Mouse (Mus musculus): Measurements from ENCODE around the gene Xrra1. TPM values are rescaled to one million over a fixed set of nuclear protein-coding genes. Genes with fewer than 3 reads are reported as not detected.

The Xrra1 gene
- polyA plus RNA-seq, 1 experiment from 2014 or later = 0.30 TPM

DNA sequence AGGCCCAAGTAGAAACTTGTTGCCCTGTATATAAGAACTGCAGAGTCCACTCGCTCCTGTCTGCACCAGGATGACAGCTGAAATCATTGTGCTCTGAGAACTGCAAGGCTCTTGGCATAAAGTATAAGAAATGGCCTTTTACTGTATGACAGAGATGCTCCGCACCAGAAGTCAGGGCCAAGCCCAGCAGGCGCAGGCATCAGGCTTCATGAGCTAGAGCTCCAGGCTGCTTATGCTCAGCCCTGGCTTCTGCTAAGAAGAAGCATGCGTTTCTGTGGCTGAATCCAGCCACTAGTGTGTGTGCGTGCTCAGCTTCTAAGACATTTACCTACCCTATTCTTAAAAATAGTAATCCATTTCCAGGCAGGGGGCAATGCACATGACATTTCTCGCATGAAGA, 35.6 kb downstream of the Xrra1 start:
- no peaks in the 10 kb centered on the region for H3K4me1 ChIP-seq (ENCODE audit: insufficient read depth)
- WGBS = 81% methylated on average over 6 of the region's 6 CpGs
- TF ChIP-seq CTCF (IDR thresholded peaks at IDR 0.05; ENCODE audit: low read depth) = no peak
- H3K9me3 ChIP-seq (ENCODE audit: low read depth, low read length) = no peaks in the 10 kb centered on the region
- H3K4me3 ChIP-seq (ENCODE audit: low read depth, low read length) = no peak overlapping the region
- DNase-seq (no peak), ATAC-seq (ENCODE audit: insufficient read depth) (no peak)
- no peak overlapping the region for H3K27ac ChIP-seq (ENCODE audit: low read depth)
- no peaks in the 10 kb centered on the region for H3K36me3 ChIP-seq (ENCODE audit: insufficient read depth)
- H3K9ac ChIP-seq = no peak overlapping the region
- no peak overlapping the region for H3K4me2 ChIP-seq
- no peaks in the 10 kb centered on the region for H3K27me3 ChIP-seq (ENCODE audit: insufficient read depth, low read length)

DNA sequence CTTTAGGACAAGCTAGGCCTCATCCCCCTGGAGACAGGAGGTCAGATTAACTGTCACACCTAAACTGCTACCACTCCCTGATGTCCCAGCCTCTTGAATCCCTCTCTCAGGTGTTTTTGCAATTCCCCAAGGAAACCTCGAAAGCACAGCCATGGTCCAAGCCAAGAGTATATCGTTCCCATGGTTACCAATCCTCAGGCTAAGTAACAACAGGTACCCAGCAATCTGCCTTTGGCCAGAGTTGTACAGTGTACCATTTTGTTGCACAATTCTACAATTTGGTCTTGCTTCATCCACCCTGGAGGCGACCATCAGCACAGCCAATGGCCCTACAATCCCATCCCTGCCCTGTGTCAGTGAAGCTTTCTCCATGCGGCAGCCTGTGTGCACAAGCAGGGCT, 38.0 kb downstream of the Xrra1 start:
- TF ChIP-seq CTCF (IDR thresholded peaks at IDR 0.05; ENCODE audit: low read depth) = no peak
- ATAC-seq (ENCODE audit: insufficient read depth) (no peak), DNase-seq (no peak)
- H3K9me3 ChIP-seq (ENCODE audit: low read depth, low read length) = no peaks in the 10 kb centered on the region
- no peak overlapping the region for H3K4me2 ChIP-seq
- no peaks in the 10 kb centered on the region for H3K36me3 ChIP-seq (ENCODE audit: insufficient read depth)
- H3K27me3 ChIP-seq (ENCODE audit: insufficient read depth, low read length) = no peaks in the 10 kb centered on the region
- H3K4me1 ChIP-seq (ENCODE audit: insufficient read depth) = no peaks in the 10 kb centered on the region
- 71% methylated on average over 4 of the region's 4 CpGs for WGBS
- H3K9ac ChIP-seq = no peak overlapping the region
- no peak overlapping the region for H3K4me3 ChIP-seq (ENCODE audit: low read depth, low read length)
- no peak overlapping the region for H3K27ac ChIP-seq (ENCODE audit: low read depth)

DNA sequence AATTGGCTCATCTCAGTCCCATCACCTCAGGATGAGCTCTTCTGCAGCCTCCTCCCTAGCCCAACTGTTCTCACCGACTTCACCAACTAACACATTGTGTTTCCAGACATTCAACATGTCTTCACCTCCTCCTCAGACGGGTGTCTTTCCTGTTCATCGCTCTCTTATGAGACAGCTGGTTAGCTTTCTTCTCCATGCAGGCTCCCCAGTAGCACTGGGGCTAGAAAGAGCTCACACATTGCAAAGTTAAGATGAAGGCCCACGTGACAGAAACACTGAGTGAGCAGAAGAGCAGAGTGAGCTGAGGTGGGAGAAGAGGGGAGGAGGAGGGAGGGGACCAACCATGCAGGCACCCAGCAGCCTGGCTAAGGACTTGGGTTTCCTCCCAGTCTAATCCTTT, 43.3 kb downstream of the Xrra1 start:
- no peak for TF ChIP-seq CTCF (IDR thresholded peaks at IDR 0.05; ENCODE audit: low read depth)
- no peaks in the 10 kb centered on the region for H3K27me3 ChIP-seq (ENCODE audit: insufficient read depth, low read length)
- no peak overlapping the region for H3K4me3 ChIP-seq (ENCODE audit: low read depth, low read length)
- no peak for ATAC-seq (ENCODE audit: insufficient read depth)
- H3K9ac ChIP-seq = no peak overlapping the region
- H3K27ac ChIP-seq (ENCODE audit: low read depth) = no peak overlapping the region
- no peaks in the 10 kb centered on the region for H3K36me3 ChIP-seq (ENCODE audit: insufficient read depth)
- DNase-seq = no peak
- H3K4me2 ChIP-seq = no peak overlapping the region
- WGBS = 44% methylated on average over 4 of the region's 4 CpGs
- H3K4me1 ChIP-seq (ENCODE audit: insufficient read depth) = no peaks in the 10 kb centered on the region
- H3K9me3 ChIP-seq (ENCODE audit: low read depth, low read length) = no peaks in the 10 kb centered on the region

DNA sequence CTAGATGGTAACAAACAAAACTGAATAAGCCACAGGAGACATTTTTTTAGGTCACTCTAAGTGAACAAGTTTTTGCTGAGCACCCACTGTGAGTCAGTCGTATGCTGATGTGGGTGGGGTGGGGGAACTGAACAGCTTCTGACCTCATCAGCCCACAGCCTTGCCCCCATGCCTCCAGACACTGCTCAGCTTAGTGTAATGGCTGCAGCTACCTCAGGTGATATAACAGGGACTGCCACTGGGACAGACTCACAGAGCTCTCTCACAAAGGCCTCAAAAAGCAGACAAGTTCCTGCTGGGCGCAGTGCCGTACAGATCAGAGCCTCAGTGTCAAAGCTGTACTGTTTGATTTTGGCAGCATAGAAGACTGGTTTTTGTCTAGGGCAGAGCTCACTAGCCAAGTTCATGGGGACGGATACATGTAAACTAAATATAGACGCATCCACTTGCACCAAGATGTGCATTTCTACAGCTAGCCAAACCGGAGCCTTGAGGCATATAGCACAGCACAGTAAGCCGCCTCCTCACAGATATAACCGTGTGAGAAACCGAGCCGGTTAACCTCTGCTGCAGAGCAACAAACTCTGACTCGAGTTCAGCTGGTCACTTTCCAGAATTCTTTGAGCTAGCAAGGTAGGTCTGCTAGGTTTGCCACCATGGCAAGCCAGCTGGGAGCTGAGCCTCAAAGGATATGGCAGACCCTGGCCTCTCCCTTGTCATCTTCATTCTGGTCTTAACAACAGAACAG, 44.2 kb downstream of the Xrra1 start:
- WGBS = 74% methylated on average over 11 of the region's 11 CpGs
- Histone ChIP-seq H3K4me2 (no peak overlapping the region), H3K27ac (ENCODE audit: low read depth) (no peak overlapping the region), H3K36me3 (ENCODE audit: insufficient read depth) (no peaks in the 10 kb centered on the region), H3K9me3 (ENCODE audit: low read depth, low read length) (no peaks in the 10 kb centered on the region), H3K27me3 (ENCODE audit: insufficient read depth, low read length) (no peaks in the 10 kb centered on the region), H3K9ac (no peak overlapping the region), H3K4me1 (ENCODE audit: insufficient read depth) (no peaks in the 10 kb centered on the region), H3K4me3 (ENCODE audit: low read depth, low read length) (no peak overlapping the region)
- no peak for TF ChIP-seq CTCF (IDR thresholded peaks at IDR 0.05; ENCODE audit: low read depth)
- DNase-seq (no peak), ATAC-seq (ENCODE audit: insufficient read depth) (no peak)

DNA sequence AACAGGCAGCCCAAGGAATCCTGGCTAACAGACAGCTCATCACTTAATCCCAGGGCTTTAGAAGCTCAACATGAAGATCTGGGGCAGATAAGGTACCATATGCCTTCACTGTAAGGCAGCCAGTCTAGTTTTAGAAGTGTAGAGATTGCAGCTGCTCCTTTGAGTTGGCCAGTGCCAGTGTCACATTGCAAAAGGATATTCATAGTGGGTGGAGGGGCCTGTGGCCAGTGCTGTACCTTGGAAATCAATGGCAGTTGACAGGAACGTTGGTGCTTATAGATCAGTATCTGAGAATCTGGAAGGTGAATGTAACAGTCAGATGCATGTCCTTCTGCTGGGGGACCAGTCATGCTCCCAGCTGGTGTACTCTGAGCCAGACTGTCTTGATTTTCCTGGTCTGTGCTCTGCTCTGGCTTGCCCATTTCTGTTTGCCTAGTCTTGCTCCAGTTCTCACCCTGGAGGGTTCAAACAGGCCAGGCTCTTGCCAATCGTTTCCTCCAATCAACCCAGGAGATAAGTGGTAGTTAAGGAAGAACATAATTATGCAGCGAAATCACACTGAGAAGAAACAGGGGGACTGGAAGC, 45.6 kb downstream of the Xrra1 start:
- Histone ChIP-seq H3K36me3 (ENCODE audit: insufficient read depth) (no peaks in the 10 kb centered on the region), H3K4me3 (ENCODE audit: low read depth, low read length) (no peak overlapping the region), H3K9me3 (ENCODE audit: low read depth, low read length) (no peaks in the 10 kb centered on the region), H3K9ac (no peak overlapping the region), H3K4me2 (no peak overlapping the region), H3K27ac (ENCODE audit: low read depth) (no peak overlapping the region), H3K27me3 (ENCODE audit: insufficient read depth, low read length) (no peaks in the 10 kb centered on the region), H3K4me1 (ENCODE audit: insufficient read depth) (no peaks in the 10 kb centered on the region)
- ATAC-seq (ENCODE audit: insufficient read depth) (no peak), DNase-seq (no peak)
- no peak for TF ChIP-seq CTCF (IDR thresholded peaks at IDR 0.05; ENCODE audit: low read depth)
- 43% methylated on average over 3 of the region's 3 CpGs for WGBS

DNA sequence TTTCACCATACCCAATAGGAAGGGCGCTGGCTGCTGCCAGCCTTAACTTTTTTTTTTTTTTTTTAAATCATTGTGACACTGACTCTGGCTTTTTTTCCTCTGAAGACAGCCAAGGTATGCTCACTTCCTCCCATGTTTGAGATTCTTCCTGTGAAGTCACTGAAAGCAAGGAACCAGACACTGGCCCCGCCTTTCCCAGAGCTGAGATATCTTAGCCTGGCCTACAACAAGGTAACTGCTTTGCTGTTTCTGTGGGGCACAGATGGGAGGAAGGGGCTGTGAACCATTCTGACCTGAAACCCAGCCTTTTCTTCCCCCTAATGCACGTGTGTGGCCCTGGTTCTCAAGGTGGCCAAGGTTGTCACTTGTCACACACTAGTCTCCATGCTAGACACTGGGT, 47.4 kb downstream of the Xrra1 start:
- 82% methylated on average over 3 of the region's 3 CpGs for WGBS
- Histone ChIP-seq H3K4me1 (ENCODE audit: insufficient read depth) (no peaks in the 10 kb centered on the region), H3K4me3 (ENCODE audit: low read depth, low read length) (no peak overlapping the region), H3K9me3 (ENCODE audit: low read depth, low read length) (no peaks in the 10 kb centered on the region), H3K36me3 (ENCODE audit: insufficient read depth) (no peaks in the 10 kb centered on the region), H3K27me3 (ENCODE audit: insufficient read depth, low read length) (no peaks in the 10 kb centered on the region), H3K27ac (ENCODE audit: low read depth) (no peak overlapping the region), H3K4me2 (no peak overlapping the region), H3K9ac (no peak overlapping the region)
- ATAC-seq (ENCODE audit: insufficient read depth) (no peak), DNase-seq (no peak)
- no peak for TF ChIP-seq CTCF (IDR thresholded peaks at IDR 0.05; ENCODE audit: low read depth)

DNA sequence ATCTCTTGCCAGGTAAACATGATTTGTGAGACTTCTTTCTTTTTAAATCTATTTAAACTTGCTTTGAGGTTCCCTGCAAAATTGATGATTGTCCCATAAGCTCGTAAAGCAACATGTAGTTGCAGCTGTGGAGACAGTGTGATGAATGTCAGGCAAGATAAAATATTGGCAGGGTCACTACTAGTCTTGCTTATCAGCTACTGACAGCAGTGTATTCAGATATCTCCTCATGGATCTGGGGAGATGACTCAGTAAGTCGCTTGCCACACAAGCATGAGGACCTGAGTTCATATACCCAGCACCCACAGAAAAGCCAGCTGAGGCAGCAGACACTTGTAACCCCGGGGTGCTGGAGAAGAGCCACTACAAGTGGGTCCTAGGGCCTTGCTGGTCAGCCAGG, 48.5 kb downstream of the Xrra1 start:
- Histone ChIP-seq H3K9ac (no peak overlapping the region), H3K4me2 (no peak overlapping the region), H3K27ac (ENCODE audit: low read depth) (no peak overlapping the region), H3K4me1 (ENCODE audit: insufficient read depth) (no peaks in the 10 kb centered on the region), H3K9me3 (ENCODE audit: low read depth, low read length) (no peaks in the 10 kb centered on the region), H3K4me3 (ENCODE audit: low read depth, low read length) (no peak overlapping the region), H3K27me3 (ENCODE audit: insufficient read depth, low read length) (no peaks in the 10 kb centered on the region), H3K36me3 (ENCODE audit: insufficient read depth) (no peaks in the 10 kb centered on the region)
- DNase-seq = no peak
- no peak for ATAC-seq (ENCODE audit: insufficient read depth)
- TF ChIP-seq CTCF (IDR thresholded peaks at IDR 0.05; ENCODE audit: low read depth) = no peak
- WGBS = 47% methylated on average over 3 of the region's 3 CpGs

Measured in lung, embryonic 14.5 days (tissue).